Mouse (Mus musculus) ES-E14 (cell line): ENCODE data around the gene Slc6a3.

Experiments
- CHD2 ChIP-seq: IDR thresholded peaks from 2 replicates; pipeline ENCODE4 v1.6.1; 2014; ENCODE audit warnings: mild to moderate bottlenecking, low read depth, low read length, inconsistent platforms
- HCFC1 ChIP-seq: IDR thresholded peaks from 2 replicates; pipeline ENCODE4 v1.6.1; 2012; ENCODE audit warnings: low read length, inconsistent platforms, borderline replicate concordance; ENCODE audit not compliant: insufficient read depth
- MAFK ChIP-seq: IDR thresholded peaks from 2 replicates; pipeline ENCODE4 v1.6.1; 2014; ENCODE audit warnings: mild to moderate bottlenecking, low read depth, low read length, inconsistent platforms; ENCODE audit not compliant: insufficient read depth
- ZNF384 ChIP-seq: IDR thresholded peaks from 2 replicates; pipeline ENCODE4 v1.6.1; 2012; ENCODE audit warnings: low read depth, low read length, inconsistent platforms

DNA sequence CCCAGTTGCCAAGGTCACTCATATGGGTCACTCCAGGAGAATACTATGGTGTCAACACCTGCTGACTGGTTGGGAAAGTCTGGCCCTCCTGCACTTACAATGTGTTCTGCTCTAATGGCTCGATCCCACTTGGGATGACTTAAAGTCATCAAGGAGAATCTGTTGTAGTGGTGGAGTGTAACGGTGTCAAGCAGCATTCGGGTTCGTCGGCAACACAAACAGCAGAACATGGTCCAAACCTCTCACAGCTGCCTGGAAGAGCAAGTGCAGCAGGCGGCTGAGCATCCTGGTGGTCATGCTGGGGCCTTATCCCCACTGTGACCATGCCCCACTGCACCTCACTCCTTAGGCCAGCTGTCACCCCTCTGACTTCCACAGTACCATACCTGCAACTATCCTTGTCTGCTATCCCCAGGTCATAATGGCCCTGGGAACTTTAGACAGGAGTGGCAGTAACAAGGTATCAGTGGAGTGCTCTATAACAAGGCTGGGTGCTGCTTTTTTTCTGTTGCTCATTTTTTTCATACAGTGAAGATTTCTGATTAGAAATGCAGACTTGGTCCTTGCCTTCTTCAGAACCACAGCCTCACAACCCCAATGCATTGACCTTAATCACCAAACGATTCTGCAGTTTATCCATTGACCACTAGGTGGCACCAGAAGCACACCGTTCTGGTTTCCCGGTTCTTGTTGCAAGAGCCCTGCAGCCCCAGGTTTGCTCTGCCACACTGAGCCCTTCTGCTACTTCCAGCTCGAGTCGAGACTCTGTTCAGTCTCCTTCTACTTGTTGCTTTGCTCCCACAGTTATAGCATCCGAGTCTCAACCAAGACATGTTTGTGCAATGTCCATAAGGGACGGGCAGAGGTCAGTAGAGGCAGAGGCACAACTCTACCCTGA is 23.5 kb upstream of the Slc6a3 start:
- TF ChIP-seq ZNF384 (no peak), MAFK (no peak), HCFC1 (no peak), CHD2 (no peak)
